Mouse (Mus musculus): ENCODE data around the gene Cnih3. TPM values are rescaled to one million over a fixed set of nuclear protein-coding genes. Genes with fewer than 3 reads are reported as not detected.

Gene Cnih3
- total and polyA plus RNA-seq, 3 experiments, result 0.04 TPM; not detected in 2

GRCm38 (mm10) chr1:181441654-181442241, 89.3 kb downstream of the Cnih3 start:
- Histone ChIP-seq H3K27me3 (ENCODE audit: control insufficient read depth, insufficient read depth, low read length) (no peaks in the 10 kb centered on the region), H3K79me2 (replicated peaks; ENCODE audit: control insufficient read depth, insufficient read depth, low read length) (no peaks in the 10 kb centered on the region), H3K27ac (no peak overlapping the region), H3K4me3 (no peak overlapping the region), H3K9ac (ENCODE audit: low read depth, low read length) (no peak overlapping the region), H3K36me3 (ENCODE audit: control insufficient read depth, insufficient read depth, low read length) (no peaks in the 10 kb centered on the region), H3K4me1 (ENCODE audit: control insufficient read depth, insufficient read depth, low read length) (no peaks in the 10 kb centered on the region; the same call in 1 of the 2 replicates)
- no peak for DNase-seq
- intact Hi-C loops (cut with DNase I), result no loop called here
- WGBS, result 64% methylated on average over 7 of the region's 7 CpGs
- TF ChIP-seq CTCF (IDR thresholded peaks at IDR 0.05), result no peak
- TF ChIP-seq EP300 (IDR thresholded peaks at IDR 0.05; ENCODE audit: insufficient read depth, low read depth, low read length), result no peak
- TF ChIP-seq POLR2A (IDR thresholded peaks at IDR 0.05; ENCODE audit: insufficient read depth, low read depth, low read length), result no peak

GRCm38 (mm10) chr1:181445041-181445440, 92.6 kb downstream of the Cnih3 start:
- Histone ChIP-seq H3K27ac (no peak overlapping the region), H3K4me3 (no peak overlapping the region), H3K9ac (ENCODE audit: low read depth, low read length) (no peak overlapping the region), H3K4me1 (ENCODE audit: control insufficient read depth, insufficient read depth, low read length) (no peaks in the 10 kb centered on the region; the same call in 1 of the 2 replicates), H3K79me2 (replicated peaks; ENCODE audit: control insufficient read depth, insufficient read depth, low read length) (no peaks in the 10 kb centered on the region), H3K27me3 (ENCODE audit: control insufficient read depth, insufficient read depth, low read length) (no peaks in the 10 kb centered on the region), H3K36me3 (ENCODE audit: control insufficient read depth, insufficient read depth, low read length) (no peaks in the 10 kb centered on the region)
- DNase-seq, result no peak
- TF ChIP-seq POLR2A (IDR thresholded peaks at IDR 0.05; ENCODE audit: insufficient read depth, low read depth, low read length) (no peak), EP300 (IDR thresholded peaks at IDR 0.05; ENCODE audit: insufficient read depth, low read depth, low read length) (no peak), CTCF (IDR thresholded peaks at IDR 0.05) (no peak)
- intact Hi-C loops (cut with DNase I), result loop anchor here (1.0 kb wide), 1 partner anchor 100 kb away; no protein-coding TSS in a partner anchor
- WGBS, result 86% methylated on average over 5 of the region's 5 CpGs

- Histone ChIP-seq H3K4me1 (ENCODE audit: control insufficient read depth, insufficient read depth, low read length) (no peaks in the 10 kb centered on the region; the same call in 1 of the 2 replicates), H3K9ac (ENCODE audit: low read depth, low read length) (no peak overlapping the region), H3K79me2 (replicated peaks; ENCODE audit: control insufficient read depth, insufficient read depth, low read length) (no peaks in the 10 kb centered on the region), H3K27ac (no peak overlapping the region), H3K36me3 (ENCODE audit: control insufficient read depth, insufficient read depth, low read length) (no peaks in the 10 kb centered on the region), H3K4me3 (no peak overlapping the region), H3K27me3 (ENCODE audit: control insufficient read depth, insufficient read depth, low read length) (no peaks in the 10 kb centered on the region)
- TF ChIP-seq CTCF (IDR thresholded peaks at IDR 0.05) (peak; percentile 65), EP300 (IDR thresholded peaks at IDR 0.05; ENCODE audit: insufficient read depth, low read depth, low read length) (no peak)
- 6% methylated on average over 1 of the region's 1 CpGs for WGBS
- peak; percentile 23 to 31 for DNase-seq
- intact Hi-C loops (cut with DNase I), result loop anchor here (1.0 kb wide), 1 partner anchor 100 kb away; no protein-coding TSS in a partner anchor
Observed at GRCm38 (mm10) chr1:181445630-181446257, 93.3 kb downstream of the Cnih3 start.

DNA sequence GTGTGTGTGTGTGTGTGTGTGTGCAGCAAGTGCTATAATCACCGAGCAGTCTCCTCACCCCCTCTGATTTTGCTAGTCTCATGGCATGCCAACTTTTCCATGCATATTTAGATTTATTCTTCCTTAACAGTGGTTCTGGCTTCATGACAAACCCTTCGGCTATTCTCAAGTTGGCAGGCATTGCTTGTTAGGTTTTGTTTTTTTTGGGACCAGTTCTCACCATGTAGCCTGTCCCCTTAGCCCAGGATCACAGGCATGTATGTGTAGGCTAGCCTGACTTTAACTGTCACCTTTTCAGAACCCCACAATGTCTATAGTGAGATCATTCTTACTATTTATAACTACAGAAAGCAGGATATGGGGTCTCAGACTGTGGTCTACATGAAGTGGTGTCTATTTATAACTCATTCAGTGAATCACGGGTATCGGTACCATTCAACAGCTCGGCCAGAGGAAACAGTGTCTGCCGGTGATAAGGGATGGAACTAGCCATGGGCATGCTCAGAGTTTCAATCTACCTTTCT, 94.2 kb downstream of the Cnih3 start:
- intact Hi-C loops (cut with DNase I), result no loop called here
- H3K9ac ChIP-seq (ENCODE audit: low read depth, low read length), result no peak overlapping the region
- TF ChIP-seq POLR2A (IDR thresholded peaks at IDR 0.05; ENCODE audit: insufficient read depth, low read depth, low read length), result no peak
- no peak for TF ChIP-seq EP300 (IDR thresholded peaks at IDR 0.05; ENCODE audit: insufficient read depth, low read depth, low read length)
- no peak for TF ChIP-seq CTCF (IDR thresholded peaks at IDR 0.05)
- H3K27me3 ChIP-seq (ENCODE audit: control insufficient read depth, insufficient read depth, low read length), result no peaks in the 10 kb centered on the region
- H3K79me2 ChIP-seq (replicated peaks; ENCODE audit: control insufficient read depth, insufficient read depth, low read length), result no peaks in the 10 kb centered on the region
- DNase-seq, result no peak
- H3K4me3 ChIP-seq, result no peak overlapping the region
- H3K36me3 ChIP-seq (ENCODE audit: control insufficient read depth, insufficient read depth, low read length), result no peaks in the 10 kb centered on the region
- H3K4me1 ChIP-seq (ENCODE audit: control insufficient read depth, insufficient read depth, low read length), result no peaks in the 10 kb centered on the region; the same call in 1 of the 2 replicates
- 9% methylated on average over 6 of the region's 6 CpGs for WGBS
- no peak overlapping the region for H3K27ac ChIP-seq

DNA sequence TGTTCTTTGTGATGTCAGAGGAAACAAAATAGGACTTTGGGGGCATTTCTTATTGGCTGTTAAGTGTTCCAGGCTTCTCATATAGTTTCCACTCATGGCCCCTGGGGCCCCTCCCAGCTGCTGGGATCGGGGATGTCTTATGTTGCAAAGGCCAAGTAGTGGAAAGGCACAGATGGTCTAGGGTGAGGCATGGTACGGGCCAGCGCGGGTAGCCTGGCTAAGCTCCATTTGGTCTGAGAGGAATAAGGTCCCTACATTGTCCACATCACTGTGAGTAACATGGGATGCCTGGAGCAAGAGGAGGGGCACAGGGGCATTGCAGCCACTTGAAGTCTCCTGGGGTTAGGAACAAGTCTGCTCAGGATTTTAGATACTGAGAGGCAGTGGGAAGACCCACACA, 95.1 kb downstream of the Cnih3 start:
- Histone ChIP-seq H3K9ac (ENCODE audit: low read depth, low read length) (no peak overlapping the region), H3K27ac (no peak overlapping the region), H3K4me3 (no peak overlapping the region), H3K79me2 (replicated peaks; ENCODE audit: control insufficient read depth, insufficient read depth, low read length) (no peaks in the 10 kb centered on the region), H3K4me1 (ENCODE audit: control insufficient read depth, insufficient read depth, low read length) (no peaks in the 10 kb centered on the region; the same call in 1 of the 2 replicates), H3K27me3 (ENCODE audit: control insufficient read depth, insufficient read depth, low read length) (no peaks in the 10 kb centered on the region), H3K36me3 (ENCODE audit: control insufficient read depth, insufficient read depth, low read length) (no peaks in the 10 kb centered on the region)
- no peak for DNase-seq
- intact Hi-C loops (cut with DNase I), result no loop called here
- WGBS, result 65% methylated on average over 4 of the region's 4 CpGs
- TF ChIP-seq CTCF (IDR thresholded peaks at IDR 0.05), result no peak
- no peak for TF ChIP-seq EP300 (IDR thresholded peaks at IDR 0.05; ENCODE audit: insufficient read depth, low read depth, low read length)
- TF ChIP-seq POLR2A (IDR thresholded peaks at IDR 0.05; ENCODE audit: insufficient read depth, low read depth, low read length), result no peak

DNA sequence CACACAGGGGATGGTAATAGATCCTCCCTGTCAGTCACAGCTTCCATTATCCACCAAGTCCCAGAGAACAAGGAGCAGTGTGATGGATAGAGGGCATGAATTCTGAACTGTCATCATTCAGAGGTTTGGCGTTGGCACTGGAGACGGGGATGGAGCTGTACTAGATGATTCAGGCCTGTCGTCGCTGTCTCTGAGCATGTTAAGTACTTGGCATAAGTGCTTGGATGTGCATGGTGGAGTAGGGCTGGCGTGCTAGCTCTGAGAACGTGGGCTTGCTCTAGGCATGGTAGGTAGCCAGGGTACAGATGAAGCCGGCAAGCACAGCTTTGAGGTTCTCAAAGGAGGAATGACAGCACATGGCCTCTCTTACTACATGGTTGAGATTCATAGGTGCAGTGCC, 95.6 kb downstream of the Cnih3 start:
- H3K79me2 ChIP-seq (replicated peaks; ENCODE audit: control insufficient read depth, insufficient read depth, low read length), result no peaks in the 10 kb centered on the region
- no peak overlapping the region for H3K9ac ChIP-seq (ENCODE audit: low read depth, low read length)
- WGBS, result 68% methylated on average over 7 of the region's 7 CpGs
- DNase-seq, result no peak
- H3K4me3 ChIP-seq, result no peak overlapping the region
- H3K4me1 ChIP-seq (ENCODE audit: control insufficient read depth, insufficient read depth, low read length), result no peaks in the 10 kb centered on the region; the same call in 1 of the 2 replicates
- H3K36me3 ChIP-seq (ENCODE audit: control insufficient read depth, insufficient read depth, low read length), result no peaks in the 10 kb centered on the region
- TF ChIP-seq EP300 (IDR thresholded peaks at IDR 0.05; ENCODE audit: insufficient read depth, low read depth, low read length), result no peak
- TF ChIP-seq POLR2A (IDR thresholded peaks at IDR 0.05; ENCODE audit: insufficient read depth, low read depth, low read length), result no peak
- H3K27me3 ChIP-seq (ENCODE audit: control insufficient read depth, insufficient read depth, low read length), result no peaks in the 10 kb centered on the region
- intact Hi-C loops (cut with DNase I), result no loop called here
- no peak overlapping the region for H3K27ac ChIP-seq

All from heart, adult 2 months (tissue).